Mouse (Mus musculus) G1E (cell line): ENCODE measurements around the gene Milr1.

ENCODE experiments used
- CTCF ChIP-seq: IDR thresholded peaks from 2 replicates; pipeline ENCODE4 v1.5.1; 2012; ENCODE audit warnings: low read depth, low read length, inconsistent platforms, mixed read lengths
- GATA1 ChIP-seq: IDR thresholded peaks from 2 replicates; pipeline ENCODE4 v1.6.1; 2012; ENCODE audit warnings: borderline replicate concordance, low read length, inconsistent platforms, mixed read lengths
- GATA2 ChIP-seq: IDR thresholded peaks from 2 replicates; pipeline ENCODE4 v1.6.1; 2012; ENCODE audit warnings: low read depth, low read length, inconsistent platforms, borderline replicate concordance
- TAL1 ChIP-seq: conservative IDR thresholded peaks from 2 replicates; pipeline ENCODE4 v1.6.1; 2012; ENCODE audit warnings: low read depth, low read length, inconsistent platforms, mixed read lengths

DNA sequence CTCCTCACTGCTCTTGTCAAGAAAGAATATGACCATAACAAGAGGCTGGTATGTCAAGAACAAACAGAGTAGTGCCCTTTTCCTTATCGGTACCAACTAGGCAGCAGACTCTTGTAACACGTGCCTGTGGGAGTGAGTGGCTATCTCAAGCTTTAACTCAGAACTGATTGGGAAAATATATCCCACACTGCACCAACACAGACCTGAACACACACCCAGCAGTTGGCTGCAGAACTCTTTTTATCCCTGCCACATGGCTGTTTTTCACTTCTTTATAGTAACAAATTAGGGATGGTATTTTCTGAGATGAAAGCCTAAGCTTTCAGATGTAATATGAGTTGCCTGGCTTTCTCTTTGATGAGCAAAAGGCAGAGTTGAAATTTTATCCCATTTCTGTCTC lies 64.7 kb downstream of the Milr1 start:
- TF ChIP-seq CTCF = no peak
- TF ChIP-seq GATA1 = no peak
- TF ChIP-seq GATA2 = no peak
- no peak for TF ChIP-seq TAL1
